ENCODE assay signal across 9 mouse cellular contexts in genomic region chr12:21165891-21166342, GRCm38 (mm10).
DNase-seq lines count a peak whose midpoint lies in the region; ATAC-seq lines count a peak whose summit lies in the region.
"Had no signal": no experiment of that assay in that cellular context is flagged by ENCODE, and none has a peak within 500 bp of the region (broad histone marks: within the 10 kb centered on the region; RNA-seq: fewer than 3 reads in every experiment).

No protein-coding gene starts in this region.

- H3K9ac ChIP-seq in heart, embryonic 16.5 days (ENCODE audit: low read length), result 0 out of 2 replicates have a peak overlapping the region, but pooled peaks have one; percentile 14
- H3K9ac ChIP-seq in lung, embryonic 16.5 days (ENCODE audit: low read length), result no peak overlapping the region
- H3K9ac ChIP-seq: embryonic facial prominence, embryonic 13.5 days had no signal

- H3K4me2 ChIP-seq in heart, embryonic 16.5 days (ENCODE audit: low read depth, low read length), result no peak overlapping the region
- no peak overlapping the region for H3K4me2 ChIP-seq in lung, embryonic 16.5 days (ENCODE audit: low read depth, low read length)
- H3K4me2 ChIP-seq: embryonic facial prominence, embryonic 13.5 days had no signal

- DNase-seq in heart, adult 11 months, result peak; percentile 95
- no peak for DNase-seq in heart, postnatal 25 days (ENCODE audit: low spot score)
- DNase-seq in adipocyte (ENCODE audit: low spot score), result peak; percentile 58
- no peak for DNase-seq in spleen, adult 12 weeks (ENCODE audit: low spot score)
- DNase-seq in gastrocnemius, postnatal 4 days (ENCODE audit: low spot score in 2 of 2), result no peak

- intact Hi-C loops in heart, postnatal 25 days (cut with DNase I), result no loop called here

- no peaks in the 10 kb centered on the region for H3K27me3 ChIP-seq in heart, embryonic 16.5 days (ENCODE audit: control insufficient read depth, insufficient read depth, low read length)
- H3K27me3 ChIP-seq in lung, embryonic 16.5 days (ENCODE audit: control insufficient read depth, insufficient read depth, low read depth, low read length), result no peaks in the 10 kb centered on the region
- H3K27me3 ChIP-seq: embryonic facial prominence, embryonic 13.5 days had no signal

- no peak overlapping the region for H3K4me3 ChIP-seq in heart, embryonic 16.5 days (ENCODE audit: low read length)
- H3K4me3 ChIP-seq in lung, embryonic 16.5 days (ENCODE audit: low read length), result no peak overlapping the region
- H3K4me3 ChIP-seq: embryonic facial prominence, embryonic 13.5 days had no signal

- H3K9me3 ChIP-seq in heart, embryonic 16.5 days (replicated peaks; ENCODE audit: control insufficient read depth, low read length), result no peaks in the 10 kb centered on the region
- H3K9me3 ChIP-seq in lung, embryonic 16.5 days (ENCODE audit: control insufficient read depth, low read length), result no peaks in the 10 kb centered on the region
- H3K9me3 ChIP-seq: embryonic facial prominence, embryonic 13.5 days had no signal

- peak overlapping the region; percentile 44 for H3K27ac ChIP-seq in heart, embryonic 16.5 days (ENCODE audit: low read length)
- H3K27ac ChIP-seq in lung, embryonic 16.5 days (ENCODE audit: low read length), result peak overlapping the region; percentile 2; the same call in 1 of the 2 replicates
- H3K27ac ChIP-seq: embryonic facial prominence, embryonic 13.5 days had no signal

- WGBS in heart, embryonic 16.5 days, result 38% methylated on average over 7 of the region's 7 CpGs
- WGBS in lung, embryonic 16.5 days, result 29% methylated on average over 7 of the region's 7 CpGs

- no peaks in the 10 kb centered on the region for H3K36me3 ChIP-seq in heart, embryonic 16.5 days (ENCODE audit: control insufficient read depth, insufficient read depth)
- H3K36me3 ChIP-seq in lung, embryonic 16.5 days (ENCODE audit: control insufficient read depth, insufficient read depth, low read length), result peaks cover 5% of the 10 kb centered on the region; the same call in 1 of the 2 replicates

- H3K4me1 ChIP-seq in heart, embryonic 16.5 days (ENCODE audit: control insufficient read depth, insufficient read depth, low read length), result peaks cover 48% of the 10 kb centered on the region
- H3K4me1 ChIP-seq in lung, embryonic 16.5 days (replicated peaks; ENCODE audit: control insufficient read depth, insufficient read depth, low read length), result peaks cover 19% of the 10 kb centered on the region

- ATAC-seq in heart, embryonic 16.5 days (replicated peaks; ENCODE audit: extremely low read depth, insufficient read depth, low FRiP score), result 0 out of 2 replicates have a peak, but pooled peaks have one; percentile 16
- ATAC-seq in lung, embryonic 16.5 days (ENCODE audit: low read depth), result peak; percentile 7; the same call in 1 of the 2 replicates
- no peak for ATAC-seq in granulocyte monocyte progenitor cell, adult 5-6 weeks (replicated peaks; ENCODE audit: poor library complexity, severe bottlenecking)

Comparison
In these comparisons a context has a peak if more than half of its experiments do, and no peak if none do; other contexts are left out.
1. DNase-seq: peak in heart, adult 11 months (single experiment) and adipocyte (single experiment); none in heart, postnatal 25 days (single experiment), spleen, adult 12 weeks (single experiment) and gastrocnemius, postnatal 4 days (0 of 2).